Mouse (Mus musculus) ES-Bruce4 (cell line): ENCODE results near the gene Kcnmb2. TPM values are rescaled to one million over a fixed set of nuclear protein-coding genes. Genes with fewer than 3 reads are reported as not detected.

ENCODE experiments used
- H3K27ac ChIP-seq: 2 replicates; pipeline ENCODE4 v1.5.1; 2012; ENCODE audit warnings: low read length, inconsistent platforms; ENCODE audit not compliant: insufficient read depth
- H3K27me3 ChIP-seq: 2 replicates; pipeline ENCODE4 v1.6.1; 2012; ENCODE audit warnings: mild to moderate bottlenecking, low read length, inconsistent platforms; ENCODE audit not compliant: control insufficient read depth, poor library complexity, insufficient read depth, severe bottlenecking
- H3K36me3 ChIP-seq: 2 replicates; pipeline ENCODE4 v1.6.1; 2012; ENCODE audit warnings: inconsistent platforms, mild to moderate bottlenecking, low read length, moderate library complexity; ENCODE audit not compliant: control insufficient read depth, poor library complexity, insufficient read depth, severe bottlenecking
- H3K4me1 ChIP-seq: one replicate; pipeline ENCODE4 v1.8.1; 2011; ENCODE audit warnings: low read length; ENCODE audit not compliant: control insufficient read depth, insufficient read depth
- H3K4me3 ChIP-seq: 2 replicates; pipeline ENCODE4 v1.5.1; 2011; ENCODE audit warnings: low read depth, mild to moderate bottlenecking, low read length
- H3K9ac ChIP-seq: 2 replicates; pipeline ENCODE4 v1.6.1; 2012; ENCODE audit warnings: low read depth, mild to moderate bottlenecking, inconsistent platforms; ENCODE audit not compliant: poor library complexity, severe bottlenecking
- H3K9me3 ChIP-seq: replicated peaks from 2 replicates; pipeline ENCODE4 v1.6.1; 2012; ENCODE audit warnings: mild to moderate bottlenecking, low read length, inconsistent platforms; ENCODE audit not compliant: control insufficient read depth, poor library complexity, insufficient read depth, severe bottlenecking
- CTCF ChIP-seq: IDR thresholded peaks from one replicate; pipeline ENCODE4 v1.8.1; 2011; ENCODE audit warnings: low read depth, low read length
- EP300 ChIP-seq: IDR thresholded peaks from 2 replicates; pipeline ENCODE4 v1.6.1; 2011; ENCODE audit warnings: low read depth, low read length; ENCODE audit not compliant: insufficient read depth
- POLR2A ChIP-seq: IDR thresholded peaks from one replicate; pipeline ENCODE4 v1.8.1; 2011; ENCODE audit warnings: low read length; ENCODE audit not compliant: insufficient read depth
- polyA plus RNA-seq: library from polyadenylated mRNA; stranded (reverse); fragments of >200 nt; gene quantifications from 2 replicates; pipeline ENCODE4 v1.2.4, GENCODE M21; 2011; ENCODE audit warnings: low read depth; ENCODE audit not compliant: missing spikeins, insufficient read depth, insufficient read length

The Kcnmb2 gene
- polyA plus RNA-seq, 1 experiment: not detected

DNA sequence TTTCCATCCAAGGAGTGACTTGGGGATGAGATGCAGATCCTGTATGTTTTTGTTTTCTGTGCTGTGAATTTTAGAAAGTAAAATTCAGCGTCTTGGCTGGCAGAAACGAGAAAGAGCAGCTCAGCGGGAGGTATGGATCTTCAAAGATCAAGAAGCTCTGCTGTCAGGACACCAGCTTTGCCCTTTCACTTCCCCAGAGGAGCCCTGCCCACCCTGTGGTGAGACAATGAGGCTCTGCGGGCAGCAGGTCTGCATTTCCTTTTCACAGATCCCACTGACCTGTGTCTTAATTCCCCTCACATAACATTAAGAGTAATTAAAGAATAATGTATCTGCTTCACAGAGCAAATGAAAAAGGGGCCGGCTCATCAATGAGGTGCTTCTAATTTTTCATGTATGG is 226.1 kb downstream of the Kcnmb2 start:
- Histone ChIP-seq H3K9ac (no peak overlapping the region), H3K36me3 (no peaks in the 10 kb centered on the region), H3K4me1 (no peaks in the 10 kb centered on the region), H3K27ac (no peak overlapping the region), H3K4me3 (no peak overlapping the region), H3K9me3 (no peaks in the 10 kb centered on the region), H3K27me3 (no peaks in the 10 kb centered on the region)
- no peak for TF ChIP-seq EP300
- TF ChIP-seq CTCF: no peak
- TF ChIP-seq POLR2A: no peak

DNA sequence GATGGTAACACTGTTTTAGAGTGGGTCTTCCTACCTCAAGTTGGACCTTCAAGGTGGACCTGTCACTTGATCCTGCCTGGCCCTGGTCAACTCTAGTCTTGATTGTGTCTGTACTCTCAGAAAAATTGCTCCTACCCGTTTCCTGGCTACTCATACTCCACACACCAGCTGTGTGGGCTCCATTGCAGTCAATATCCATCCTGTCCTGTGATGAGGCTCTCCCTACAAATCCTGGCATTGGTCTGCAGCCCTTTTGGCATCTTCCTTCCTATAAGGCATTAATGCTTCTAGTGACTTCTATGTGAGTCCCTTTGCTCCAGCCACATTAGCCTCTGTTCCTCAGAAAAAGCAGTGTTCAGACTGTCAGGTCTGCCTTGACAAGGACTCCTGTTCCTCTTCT is 228.4 kb downstream of the Kcnmb2 start:
- no peaks in the 10 kb centered on the region for H3K4me1 ChIP-seq
- no peak overlapping the region for H3K9ac ChIP-seq
- H3K4me3 ChIP-seq: no peak overlapping the region
- H3K27me3 ChIP-seq: no peaks in the 10 kb centered on the region
- H3K9me3 ChIP-seq: no peaks in the 10 kb centered on the region
- H3K36me3 ChIP-seq: no peaks in the 10 kb centered on the region
- TF ChIP-seq EP300 (no peak), CTCF (no peak), POLR2A (no peak)
- H3K27ac ChIP-seq: no peak overlapping the region

- no peaks in the 10 kb centered on the region for H3K9me3 ChIP-seq
- no peaks in the 10 kb centered on the region for H3K27me3 ChIP-seq
- H3K36me3 ChIP-seq: no peaks in the 10 kb centered on the region
- TF ChIP-seq CTCF (no peak), EP300 (no peak), POLR2A (no peak)
- H3K4me1 ChIP-seq: no peaks in the 10 kb centered on the region
- H3K9ac ChIP-seq: no peak overlapping the region
- H3K4me3 ChIP-seq: no peak overlapping the region
- H3K27ac ChIP-seq: no peak overlapping the region
Measured at GRCm38 (mm10) chr3:32132395-32133004, 230.2 kb downstream of the Kcnmb2 start.

GRCm38 (mm10) chr3:32144194-32144593 is 241.9 kb downstream of the Kcnmb2 start:
- H3K27me3 ChIP-seq: no peaks in the 10 kb centered on the region
- TF ChIP-seq POLR2A (no peak), CTCF (no peak), EP300 (no peak)
- H3K4me1 ChIP-seq: no peaks in the 10 kb centered on the region
- no peak overlapping the region for H3K9ac ChIP-seq
- no peak overlapping the region for H3K27ac ChIP-seq
- H3K4me3 ChIP-seq: no peak overlapping the region
- no peaks in the 10 kb centered on the region; the same call in 1 of the 2 replicates for H3K9me3 ChIP-seq
- H3K36me3 ChIP-seq: no peaks in the 10 kb centered on the region

DNA sequence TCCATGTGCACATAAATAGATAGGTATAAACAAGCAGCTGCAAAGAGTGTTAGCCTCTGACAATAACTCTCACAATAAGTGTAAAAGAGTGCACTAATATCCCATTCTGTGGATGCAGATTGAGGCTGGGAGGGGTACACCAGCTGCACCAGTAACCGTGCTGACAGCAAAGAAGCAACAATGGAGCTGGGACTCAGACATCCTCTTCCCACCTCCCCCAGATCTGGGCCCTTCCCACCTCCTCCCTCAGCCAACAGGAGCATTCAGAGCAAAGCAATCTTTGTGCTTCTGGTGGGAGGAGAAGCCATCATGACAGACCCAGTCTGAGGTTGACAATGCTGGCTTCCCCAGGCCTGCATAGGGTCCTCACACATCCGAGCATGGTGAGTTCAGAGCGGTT is 242.3 kb downstream of the Kcnmb2 start:
- Histone ChIP-seq H3K27me3 (no peaks in the 10 kb centered on the region), H3K36me3 (no peaks in the 10 kb centered on the region), H3K9me3 (no peaks in the 10 kb centered on the region; the same call in 1 of the 2 replicates), H3K4me3 (no peak overlapping the region), H3K27ac (no peak overlapping the region), H3K9ac (no peak overlapping the region), H3K4me1 (no peaks in the 10 kb centered on the region)
- TF ChIP-seq EP300: no peak
- no peak for TF ChIP-seq CTCF
- TF ChIP-seq POLR2A: no peak

DNA sequence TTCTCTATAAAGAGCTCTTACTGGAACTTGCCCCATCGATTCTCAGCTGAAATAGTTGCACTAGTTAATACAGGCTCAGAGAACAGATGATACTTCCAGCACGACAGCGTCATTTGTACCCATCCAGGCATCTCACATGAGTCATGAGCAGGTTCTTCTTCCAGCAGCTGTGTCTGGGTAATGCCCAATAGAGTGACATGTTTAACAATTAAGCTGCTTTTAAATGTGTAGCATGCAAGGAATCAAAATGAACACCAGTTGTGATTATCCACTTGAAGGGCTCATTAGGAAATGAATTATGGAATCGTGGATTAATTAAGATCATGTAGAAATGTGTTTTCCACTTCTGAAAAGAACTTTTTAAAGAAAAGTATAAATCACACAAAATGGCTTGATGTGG is 245.4 kb downstream of the Kcnmb2 start:
- Histone ChIP-seq H3K27ac (no peak overlapping the region), H3K4me3 (no peak overlapping the region), H3K4me1 (no peaks in the 10 kb centered on the region), H3K36me3 (no peaks in the 10 kb centered on the region), H3K27me3 (no peaks in the 10 kb centered on the region), H3K9me3 (no peaks in the 10 kb centered on the region; the same call in 1 of the 2 replicates), H3K9ac (no peak overlapping the region)
- TF ChIP-seq POLR2A (no peak), CTCF (no peak), EP300 (no peak)
